Mouse (Mus musculus) lung, adult 2 months (tissue): ENCODE measurements around the gene Bcas1.

Experiments used
- CTCF ChIP-seq: fragments of 200-500 bp; IDR thresholded peaks from 2 replicates; pipeline ENCODE4 v1.5.1; 2011; ENCODE audit warnings: mild to moderate bottlenecking, low read length, control low read depth; ENCODE audit not compliant: insufficient read depth
- POLR2A ChIP-seq: fragments of 200-500 bp; IDR thresholded peaks from 2 replicates; pipeline ENCODE4 v1.6.1; 2011; ENCODE audit warnings: low read depth, mild to moderate bottlenecking, control low read depth, low read length, borderline replicate concordance; ENCODE audit errors: extremely low read depth

DNA sequence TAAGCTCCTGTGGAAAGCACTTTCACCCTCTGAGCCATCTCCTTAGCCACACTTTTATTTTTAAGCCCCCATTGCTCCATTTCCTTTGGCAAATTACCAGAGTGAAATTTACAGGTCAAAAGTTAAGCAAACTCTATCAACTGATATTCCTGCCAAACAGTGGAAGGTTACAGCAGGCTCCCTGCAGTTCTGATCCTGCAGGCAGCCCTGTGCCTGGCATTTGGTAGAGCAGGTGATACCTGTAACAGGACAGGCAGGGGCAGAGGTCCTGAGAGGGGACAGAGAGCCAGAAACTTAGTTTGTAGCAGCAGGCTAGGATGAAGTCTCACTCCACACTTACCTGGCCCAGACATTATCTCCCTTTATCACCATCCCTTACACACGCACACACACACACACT lies 35.7 kb downstream of the Bcas1 start:
- TF ChIP-seq CTCF (no peak), POLR2A (no peak)
